Mouse (Mus musculus): Measurements from ENCODE around the gene Asdurf. TPM values are rescaled to one million over a fixed set of nuclear protein-coding genes. Genes with fewer than 3 reads are reported as not detected.

Asdurf gene
- polyA plus RNA-seq, 1 experiment from 2014 or later: 3.5 TPM

- Histone ChIP-seq H3K9ac (no peak overlapping the region), H3K4me3 (no peak overlapping the region), H3K27me3 (replicated peaks) (no peaks in the 10 kb centered on the region), H3K27ac (no peak overlapping the region), H3K4me2 (no peak overlapping the region), H3K9me3 (no peaks in the 10 kb centered on the region), H3K4me1 (no peaks in the 10 kb centered on the region), H3K36me3 (replicated peaks) (0 out of 2 replicates have a peak, but pooled peaks cover 5% of the 10 kb centered on the region)
- no peak for ATAC-seq (replicated peaks)
- WGBS: 95% methylated on average over 5 of the region's 5 CpGs
These were observed 27.5 kb downstream of the Asdurf start for GRCm38 (mm10) chr1:53324827-53325494.

GRCm38 (mm10) chr1:53324277-53324676 is 28.1 kb downstream of the Asdurf start:
- ATAC-seq (replicated peaks): no peak
- no peaks in the 10 kb centered on the region for H3K9me3 ChIP-seq
- 98% methylated on average over 1 of the region's 1 CpGs for WGBS
- H3K36me3 ChIP-seq (replicated peaks): 0 out of 2 replicates have a peak, but pooled peaks cover 5% of the 10 kb centered on the region
- H3K4me3 ChIP-seq: no peak overlapping the region
- no peak overlapping the region for H3K27ac ChIP-seq
- H3K4me1 ChIP-seq: no peaks in the 10 kb centered on the region
- no peaks in the 10 kb centered on the region for H3K27me3 ChIP-seq (replicated peaks)
- H3K9ac ChIP-seq: no peak overlapping the region
- no peak overlapping the region for H3K4me2 ChIP-seq

GRCm38 (mm10) chr1:53323254-53323653 is 29.2 kb downstream of the Asdurf start:
- Histone ChIP-seq H3K4me2 (no peak overlapping the region), H3K4me3 (no peak overlapping the region), H3K4me1 (no peaks in the 10 kb centered on the region), H3K36me3 (replicated peaks) (0 out of 2 replicates have a peak, but pooled peaks cover 7% of the 10 kb centered on the region), H3K27ac (no peak overlapping the region), H3K9me3 (no peaks in the 10 kb centered on the region), H3K9ac (no peak overlapping the region), H3K27me3 (replicated peaks) (no peaks in the 10 kb centered on the region)
- ATAC-seq (replicated peaks): no peak
- WGBS: 92% methylated on average over 5 of the region's 5 CpGs

DNA sequence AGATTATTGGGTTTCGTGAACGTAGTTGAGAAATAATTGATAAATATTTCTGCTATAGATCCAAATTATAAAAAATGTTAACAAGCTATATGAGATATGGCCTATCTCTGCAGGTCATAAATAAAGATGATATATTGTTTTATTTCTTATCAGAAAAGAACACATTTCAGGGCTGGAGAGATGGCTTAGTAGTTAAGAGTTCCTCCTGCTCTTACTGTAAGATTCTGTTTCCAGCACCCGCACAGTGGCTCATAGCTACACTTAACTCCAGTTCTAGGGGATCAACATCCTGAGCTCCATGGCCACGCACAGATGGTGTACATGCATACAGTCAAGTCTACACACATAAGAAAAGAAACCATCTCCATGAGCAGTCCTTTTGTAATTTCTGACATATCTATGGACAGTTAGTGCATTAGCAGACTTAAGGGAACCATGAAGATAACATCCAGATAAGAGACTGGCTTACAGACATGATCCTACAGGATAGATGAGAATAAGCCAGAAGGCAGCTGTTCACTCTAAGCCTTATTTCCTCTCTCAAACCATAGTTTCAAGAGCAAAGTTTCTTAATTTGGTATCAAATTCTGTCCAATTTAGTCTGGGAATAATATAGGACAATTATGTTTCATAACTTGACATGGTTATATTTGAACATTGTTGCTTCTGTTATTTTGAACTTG is 30.6 kb downstream of the Asdurf start:
- WGBS: 97% methylated on average over 4 of the region's 4 CpGs
- Histone ChIP-seq H3K9me3 (no peaks in the 10 kb centered on the region), H3K9ac (no peak overlapping the region), H3K27ac (no peak overlapping the region), H3K4me3 (no peak overlapping the region), H3K36me3 (replicated peaks) (peaks cover 12% of the 10 kb centered on the region; the same call in 1 of the 2 replicates), H3K27me3 (replicated peaks) (no peaks in the 10 kb centered on the region), H3K4me2 (no peak overlapping the region), H3K4me1 (no peaks in the 10 kb centered on the region)
- ATAC-seq (replicated peaks): no peak

DNA sequence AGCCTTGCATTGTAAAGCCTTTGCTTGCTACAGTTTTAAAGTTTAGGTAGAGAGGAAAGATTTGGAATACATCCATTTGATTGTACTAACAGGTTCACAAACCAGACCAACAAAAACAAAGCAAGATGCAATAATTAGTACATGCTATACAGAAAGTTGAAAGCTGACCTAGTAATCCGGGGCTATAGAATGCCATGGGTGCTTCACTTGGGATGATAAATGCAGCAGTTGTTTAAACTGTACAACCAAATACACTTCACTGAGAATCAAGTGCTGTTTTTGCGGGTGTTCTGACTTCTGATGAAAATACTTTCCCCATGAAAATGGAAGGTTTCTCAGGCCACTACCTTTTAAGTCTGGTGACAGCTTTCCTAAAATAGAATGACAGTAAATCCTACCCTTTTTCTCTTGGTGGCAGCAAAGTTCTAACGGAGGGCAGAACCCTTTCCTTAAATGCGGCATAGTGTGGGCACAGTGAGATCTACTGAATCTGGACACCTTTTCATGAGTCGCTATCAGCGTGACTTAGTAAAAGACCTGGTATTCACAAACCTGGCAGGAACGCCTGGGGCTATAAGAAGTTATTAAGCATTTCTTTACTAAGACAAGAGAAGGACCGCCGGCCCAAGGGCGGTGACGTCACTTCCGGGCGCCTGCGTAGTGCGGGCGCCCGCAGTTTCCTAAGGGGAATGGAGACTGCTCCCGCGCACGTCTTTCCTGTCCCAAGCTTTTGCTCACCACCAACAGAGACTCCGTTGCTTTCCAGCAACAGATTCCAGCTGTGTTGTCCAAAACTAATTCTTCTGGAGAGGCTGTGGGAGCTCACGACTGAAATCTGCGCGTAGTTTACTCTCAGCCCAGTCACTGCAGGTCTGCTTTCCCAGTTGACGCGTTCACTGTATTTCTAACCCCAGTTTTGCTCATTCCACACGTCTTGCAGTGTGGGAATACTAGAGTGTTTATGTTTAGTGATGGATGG is 39.1 kb downstream of the Asdurf start, which contains the start of gene Osgepl1:
Gene Osgepl1, plus strand, starts transcription at position 636 of the 979 bp plus-strand sequence.
- Histone ChIP-seq H3K4me3 (peak within 1 kb of the TSS; percentile 78), H3K9ac (peak within 1 kb of the TSS; percentile 79), H3K4me2 (peak within 1 kb of the TSS; percentile 70), H3K9me3 (no peaks in the 10 kb centered on the region), H3K4me1 (peaks cover 11% of the 10 kb centered on the region), H3K27ac (peak within 1 kb of the TSS; percentile 87), H3K36me3 (replicated peaks) (peaks cover 7% of the 10 kb centered on the region; the same call in 1 of the 2 replicates), H3K27me3 (replicated peaks) (no peaks in the 10 kb centered on the region)
- WGBS: 3% methylated on average over 27 of the region's 27 CpGs
- peak; percentile 99 for ATAC-seq (replicated peaks)

DNA sequence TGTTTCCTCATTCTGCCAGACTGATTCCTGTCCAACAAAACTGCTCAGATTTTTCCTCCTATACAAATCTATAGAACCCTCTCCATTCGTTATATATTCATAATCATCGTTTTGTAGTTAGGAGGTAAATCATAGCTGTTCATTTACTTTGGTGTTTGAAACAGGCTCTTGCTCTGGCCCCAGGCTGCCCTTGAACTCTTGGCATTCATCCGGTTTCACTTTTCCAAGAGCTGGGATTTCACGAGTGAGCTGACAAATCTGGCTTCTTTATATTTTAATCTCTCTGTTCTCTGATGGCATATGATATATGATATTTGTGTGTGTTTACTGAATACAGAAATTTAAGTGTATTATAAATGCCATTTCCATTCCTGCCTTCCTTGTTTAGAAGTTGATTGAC is 51.9 kb downstream of the Asdurf start:
- Histone ChIP-seq H3K4me1 (peaks cover 11% of the 10 kb centered on the region), H3K4me2 (no peak overlapping the region), H3K27ac (no peak overlapping the region), H3K27me3 (replicated peaks) (no peaks in the 10 kb centered on the region), H3K9ac (no peak overlapping the region), H3K9me3 (no peaks in the 10 kb centered on the region), H3K4me3 (no peak overlapping the region), H3K36me3 (replicated peaks) (0 out of 2 replicates have a peak, but pooled peaks cover 2% of the 10 kb centered on the region)
- ATAC-seq (replicated peaks): no peak
- WGBS: 89% methylated on average over 4 of the region's 4 CpGs

Other genes starting within 250 kb of the Asdurf start
- not detected in 2 replicates for gene 1700019A02Rik, start 165.0 kb downstream of the Asdurf start, polyA plus RNA-seq (2015; fragmentation: Nextera tagmentation; extraction: Ambion mirVana)
- 8.1 and 10.3 TPM in 2 replicates for gene Pms1, start 55.6 kb downstream of the Asdurf start, polyA plus RNA-seq (2015; fragmentation: Nextera tagmentation; extraction: Ambion mirVana)
- gene Ormdl1, start 55.5 kb downstream of the Asdurf start, polyA plus RNA-seq (2015; fragmentation: Nextera tagmentation; extraction: Ambion mirVana): 63.0 and 63.7 TPM in 2 replicates
- gene Gm28778, start 55.5 kb downstream of the Asdurf start, polyA plus RNA-seq (2015; fragmentation: Nextera tagmentation; extraction: Ambion mirVana): not detected in 2 replicates
- gene Osgepl1, start 39.0 kb downstream of the Asdurf start, polyA plus RNA-seq (2015; fragmentation: Nextera tagmentation; extraction: Ambion mirVana): 16.8 and 17.6 TPM in 2 replicates
- gene Gm28551, start within 50 bp of the Asdurf start, polyA plus RNA-seq (2015; fragmentation: Nextera tagmentation; extraction: Ambion mirVana): 2.3 and 2.6 TPM in 2 replicates
- gene Asnsd1, start 133 bp upstream of the Asdurf start, polyA plus RNA-seq (2015; fragmentation: Nextera tagmentation; extraction: Ambion mirVana): 54.0 and 54.3 TPM in 2 replicates